Mouse (Mus musculus) embryo, embryonic 9.5 days (tissue): ENCODE results near the gene Rdh14.

Experiments used
- DNase-seq: peaks from one replicate; pipeline ENCODE4 v3.0.0-alpha.2; 2017; ENCODE audit errors: extremely low spot score

Gene Rdh14

DNA sequence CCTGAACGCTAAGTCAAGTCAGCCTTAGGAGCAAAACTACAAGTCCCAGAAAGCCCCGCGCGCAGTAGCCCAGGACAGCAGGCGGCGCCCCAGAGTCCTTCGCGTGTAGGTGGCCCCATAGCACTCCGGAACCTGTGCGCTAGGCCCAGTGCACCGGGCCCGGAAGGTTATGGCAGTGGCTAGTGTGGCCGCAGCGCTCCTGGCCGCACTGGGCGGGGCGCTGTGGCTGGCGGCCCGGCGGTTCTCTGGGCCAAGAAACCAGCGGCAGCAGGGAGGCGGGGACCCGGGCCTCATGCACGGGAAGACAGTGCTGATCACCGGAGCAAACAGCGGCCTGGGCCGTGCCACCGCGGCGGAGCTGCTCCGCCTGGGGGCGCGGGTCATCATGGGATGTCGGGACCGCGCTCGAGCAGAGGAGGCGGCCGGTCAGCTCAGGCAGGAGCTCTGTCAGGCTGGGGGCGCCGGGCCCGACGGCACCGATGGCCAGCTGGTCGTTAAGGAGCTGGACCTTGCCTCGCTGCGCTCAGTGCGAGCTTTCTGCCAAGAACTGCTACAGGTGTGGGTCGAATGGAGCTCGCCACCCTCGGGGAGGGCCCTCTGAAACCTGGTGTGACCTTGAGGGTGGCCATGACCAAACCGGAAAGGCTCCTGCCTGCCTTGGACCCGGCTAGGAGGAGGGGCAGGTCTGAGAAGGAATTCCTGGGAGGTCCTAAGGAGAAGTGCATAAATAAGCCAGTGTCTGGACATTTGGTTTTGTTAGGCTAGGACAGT, at the start of gene Rdh14:
Gene Rdh14 (plus strand): TSS at position 102 of the 771 bp plus-strand sequence.
- peak; percentile 93 for DNase-seq

DNA sequence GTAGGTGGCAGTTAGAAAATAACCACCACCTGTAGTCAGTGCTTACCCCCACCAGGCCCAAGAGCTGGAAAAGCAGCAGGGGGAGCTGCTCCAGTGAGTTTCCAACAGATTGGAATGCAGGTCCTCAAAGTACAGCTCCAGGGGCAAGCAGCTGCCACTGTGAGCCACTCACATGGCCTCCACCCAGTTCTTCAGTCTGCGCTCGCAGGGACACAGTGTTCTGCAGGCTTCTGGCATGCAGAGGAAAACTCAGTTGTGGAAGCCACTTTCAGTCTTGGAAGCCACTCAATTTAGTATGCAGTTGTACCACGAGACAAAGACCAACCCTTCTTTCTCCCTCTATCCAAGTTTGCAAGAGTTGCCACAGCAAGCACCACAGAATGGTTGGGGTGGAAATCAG, 39.9 kb upstream of the Rdh14 start:
- DNase-seq: no peak

DNA sequence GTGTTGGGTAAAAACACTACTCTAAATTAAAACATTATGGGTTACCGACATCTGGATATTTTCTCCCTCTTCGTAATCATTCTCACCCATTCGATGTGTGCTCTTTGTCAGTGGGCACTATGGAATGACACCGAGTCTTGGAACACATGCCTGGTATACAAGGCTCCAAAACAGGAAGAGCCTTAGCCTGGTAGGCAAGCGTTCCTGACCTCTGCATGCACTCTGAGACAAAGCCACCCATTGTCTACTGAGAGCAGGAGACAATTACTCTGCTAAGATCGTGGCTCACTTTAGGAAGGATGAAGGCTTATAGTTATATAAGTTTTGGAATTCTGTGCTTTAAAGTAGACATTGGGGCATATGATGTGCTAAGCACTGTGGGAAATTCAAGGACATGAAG, 32.8 kb upstream of the Rdh14 start:
- DNase-seq: peak; percentile 6

DNA sequence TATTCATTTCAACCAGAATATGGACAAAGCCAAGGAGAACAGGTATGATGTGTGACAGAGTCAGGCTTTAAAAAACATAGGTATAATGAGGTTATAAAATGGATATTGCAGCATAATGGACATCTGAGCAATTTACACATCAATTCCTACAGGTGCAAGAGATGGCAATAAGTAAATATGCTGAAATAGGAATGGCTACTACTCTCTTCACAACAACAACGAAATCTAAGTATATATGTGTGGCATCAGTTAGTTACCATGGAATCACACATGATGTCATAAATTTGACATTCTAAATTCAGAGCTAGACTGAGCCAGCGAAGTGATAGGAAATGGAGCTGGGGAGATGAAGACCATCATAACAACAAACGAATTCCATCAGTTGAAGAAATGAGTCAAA, 20.9 kb upstream of the Rdh14 start, which contains the start of gene Nt5c1b:
Gene Nt5c1b (plus strand): TSS at position 301 of the 400 bp plus-strand sequence.
- DNase-seq: no peak

DNA sequence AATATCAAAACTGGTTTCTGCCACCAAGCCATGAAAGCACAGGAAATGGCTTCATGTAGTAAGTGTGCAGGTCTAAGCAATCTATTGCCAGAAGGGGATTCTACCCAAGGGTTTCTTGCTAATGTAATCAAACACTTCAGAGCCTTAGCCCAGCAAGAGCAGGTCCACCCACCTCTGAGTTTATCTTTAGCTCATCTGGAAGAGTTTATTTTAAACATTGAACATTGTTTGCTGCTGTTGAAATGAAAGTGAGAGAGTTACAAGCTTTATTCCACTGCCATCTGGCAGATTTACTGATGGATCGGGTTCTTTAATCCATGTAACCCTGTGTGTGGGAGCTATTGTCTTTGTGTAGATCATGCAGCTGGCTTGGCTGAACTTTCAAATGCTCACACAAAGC, 10.2 kb downstream of the Rdh14 start:
- no peak for DNase-seq

DNA sequence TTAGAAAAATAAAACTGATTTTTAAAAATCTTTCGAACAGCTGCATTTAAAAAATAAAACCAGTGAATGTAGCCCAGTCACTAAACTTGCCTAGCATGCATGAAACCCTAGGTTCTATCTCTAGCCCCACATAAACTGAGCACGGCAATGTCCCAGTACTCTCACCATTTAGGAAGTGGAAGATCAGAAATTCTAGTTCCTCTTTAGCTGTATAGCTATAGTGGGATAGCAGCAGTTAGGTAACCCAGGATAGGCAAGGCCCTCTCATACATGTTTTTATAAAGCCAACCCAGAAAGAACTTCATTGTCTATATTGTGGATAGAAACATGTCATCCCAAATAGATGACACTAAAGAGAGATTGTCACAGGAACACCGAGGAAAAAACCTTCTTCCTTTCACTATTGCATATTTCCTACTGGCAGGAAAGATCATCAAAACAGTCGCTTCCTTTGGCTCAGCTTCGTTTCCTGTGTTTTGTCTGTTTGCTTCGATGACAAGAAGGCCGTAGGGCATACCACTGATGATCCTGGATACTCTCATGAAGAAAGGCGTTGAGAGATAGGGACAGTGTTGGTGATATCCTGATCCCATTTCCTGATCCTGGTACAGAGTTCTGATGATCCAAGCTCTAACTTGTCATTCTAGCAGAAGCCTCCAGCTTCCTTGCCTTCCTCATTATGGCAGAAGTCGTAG, 12.0 kb downstream of the Rdh14 start:
- DNase-seq: no peak

DNA sequence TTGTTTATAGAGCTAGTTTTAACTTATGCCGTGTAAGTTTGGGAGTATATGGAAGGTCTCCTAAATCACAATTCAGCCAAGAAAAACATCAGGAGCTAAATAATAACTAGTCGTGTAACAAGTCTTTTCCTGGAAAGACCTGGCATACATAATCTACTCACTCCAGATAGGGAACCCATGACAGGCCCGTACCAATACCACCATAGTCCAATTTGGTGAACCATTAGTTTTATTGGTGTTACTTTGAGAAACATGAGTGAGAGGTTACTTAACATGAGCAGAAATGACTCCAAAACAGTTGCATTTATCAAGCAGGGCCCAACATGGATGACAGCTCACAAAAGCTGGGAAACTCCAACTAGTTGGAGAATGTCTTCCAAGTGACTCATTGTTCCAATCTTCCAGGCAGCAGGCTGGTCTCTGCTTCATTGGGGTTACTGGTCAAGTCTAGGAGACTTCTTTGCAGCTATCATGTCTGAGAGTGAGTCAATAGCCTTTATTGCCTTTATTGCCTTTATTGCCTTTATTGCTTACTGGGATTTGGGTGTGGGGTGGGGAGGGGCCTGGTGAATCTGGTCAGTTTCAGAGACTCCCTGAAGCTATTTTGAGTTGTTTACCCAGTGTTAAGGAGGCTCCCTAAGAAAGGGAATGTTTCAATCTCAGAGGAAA, 20.1 kb downstream of the Rdh14 start:
- no peak for DNase-seq

DNA sequence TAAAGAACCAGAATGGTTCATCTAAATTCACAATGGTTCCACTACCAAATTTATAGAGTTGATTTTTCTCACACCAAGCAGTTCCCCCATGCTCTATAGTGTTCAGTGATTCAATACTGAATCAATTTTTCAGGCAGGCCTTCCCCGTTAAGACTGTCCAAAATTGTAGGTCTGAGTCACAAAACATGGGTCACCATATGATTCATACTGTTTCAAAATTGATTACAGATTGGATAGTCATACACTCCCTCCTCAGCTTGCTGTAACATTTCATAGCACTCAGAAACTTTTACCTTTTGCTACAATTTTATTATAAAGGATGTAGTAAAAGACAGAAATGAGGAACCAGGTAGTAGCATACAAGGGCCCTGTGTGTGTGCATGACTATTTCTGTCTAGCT, 20.9 kb downstream of the Rdh14 start:
- no peak for DNase-seq

DNA sequence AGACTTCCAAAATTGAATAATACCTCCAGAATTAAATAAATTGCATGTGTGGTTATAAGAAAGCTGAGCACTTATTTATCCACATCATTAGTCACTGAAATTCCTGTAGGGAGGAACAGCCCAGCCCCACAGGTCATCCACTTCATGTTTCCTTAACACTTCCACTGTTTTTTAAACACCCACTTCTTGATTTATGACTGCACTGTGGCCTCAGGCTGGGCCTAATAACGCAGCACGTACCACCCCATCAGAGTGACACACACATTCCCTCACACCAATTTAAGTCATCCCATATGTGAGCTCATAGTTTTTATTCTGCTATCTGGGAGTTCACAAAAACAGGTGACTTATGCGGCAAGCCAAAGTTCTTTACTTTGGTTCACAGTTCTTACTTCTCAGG, 31.8 kb downstream of the Rdh14 start:
- DNase-seq: no peak

DNA sequence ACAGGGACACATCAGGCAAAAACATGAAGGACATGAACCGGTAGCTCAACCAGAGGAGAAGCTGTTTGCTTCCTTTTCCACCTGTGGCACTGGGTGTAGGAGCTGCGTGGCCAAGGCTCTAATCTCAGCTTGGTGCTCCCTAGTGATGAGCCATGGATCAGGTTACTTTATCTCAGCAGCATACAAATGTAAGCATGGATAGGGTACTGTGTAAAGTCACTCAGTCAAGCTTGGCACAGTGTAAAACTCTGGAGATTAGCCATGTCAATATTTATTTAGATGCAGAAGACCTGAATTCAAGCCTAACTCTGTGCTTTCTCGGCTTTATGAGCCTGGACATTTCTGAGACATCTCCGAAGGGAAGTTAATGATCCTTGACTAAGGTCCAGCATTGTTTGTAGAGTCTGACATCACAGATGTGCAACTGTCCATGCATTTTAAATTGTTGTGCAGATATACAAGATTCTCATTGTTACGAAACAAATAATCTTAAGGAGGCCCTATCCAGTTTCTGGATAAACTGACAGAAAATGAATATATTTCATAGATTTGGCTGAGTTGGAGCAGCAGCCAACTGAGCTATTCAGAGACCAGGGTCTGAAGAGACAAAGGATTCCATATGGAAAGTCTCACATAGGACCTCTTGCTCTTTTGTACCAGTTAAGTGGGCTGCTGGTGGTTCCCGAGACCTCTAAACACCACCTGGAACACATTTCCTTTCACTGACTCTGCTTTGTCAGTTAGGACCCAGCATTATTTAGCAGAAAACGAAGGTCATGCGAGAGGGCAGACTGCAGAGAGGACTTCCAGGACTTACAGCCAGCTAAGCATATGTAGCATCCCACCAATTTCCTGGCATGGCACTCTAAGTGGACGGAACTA, 35.7 kb downstream of the Rdh14 start:
- DNase-seq: peak; percentile 43

DNA sequence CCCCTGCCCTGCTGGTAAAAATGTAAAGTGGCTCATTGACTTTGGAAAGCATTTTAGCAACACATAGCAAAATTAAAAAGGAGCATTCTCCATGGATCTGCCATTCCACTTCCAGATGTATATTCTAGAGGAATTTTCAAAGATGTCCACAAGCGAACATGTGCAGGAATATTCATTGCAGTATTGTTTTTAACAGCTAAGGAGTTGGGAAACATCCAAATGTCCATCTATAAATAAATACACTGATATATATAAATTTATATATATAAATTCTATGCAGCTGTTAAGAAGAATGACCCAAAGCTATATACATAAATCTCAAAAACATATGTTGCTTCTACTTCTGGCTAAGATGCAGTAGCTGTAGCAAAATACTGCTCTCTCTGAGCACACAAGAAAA, 40.4 kb downstream of the Rdh14 start:
- no peak for DNase-seq

DNA sequence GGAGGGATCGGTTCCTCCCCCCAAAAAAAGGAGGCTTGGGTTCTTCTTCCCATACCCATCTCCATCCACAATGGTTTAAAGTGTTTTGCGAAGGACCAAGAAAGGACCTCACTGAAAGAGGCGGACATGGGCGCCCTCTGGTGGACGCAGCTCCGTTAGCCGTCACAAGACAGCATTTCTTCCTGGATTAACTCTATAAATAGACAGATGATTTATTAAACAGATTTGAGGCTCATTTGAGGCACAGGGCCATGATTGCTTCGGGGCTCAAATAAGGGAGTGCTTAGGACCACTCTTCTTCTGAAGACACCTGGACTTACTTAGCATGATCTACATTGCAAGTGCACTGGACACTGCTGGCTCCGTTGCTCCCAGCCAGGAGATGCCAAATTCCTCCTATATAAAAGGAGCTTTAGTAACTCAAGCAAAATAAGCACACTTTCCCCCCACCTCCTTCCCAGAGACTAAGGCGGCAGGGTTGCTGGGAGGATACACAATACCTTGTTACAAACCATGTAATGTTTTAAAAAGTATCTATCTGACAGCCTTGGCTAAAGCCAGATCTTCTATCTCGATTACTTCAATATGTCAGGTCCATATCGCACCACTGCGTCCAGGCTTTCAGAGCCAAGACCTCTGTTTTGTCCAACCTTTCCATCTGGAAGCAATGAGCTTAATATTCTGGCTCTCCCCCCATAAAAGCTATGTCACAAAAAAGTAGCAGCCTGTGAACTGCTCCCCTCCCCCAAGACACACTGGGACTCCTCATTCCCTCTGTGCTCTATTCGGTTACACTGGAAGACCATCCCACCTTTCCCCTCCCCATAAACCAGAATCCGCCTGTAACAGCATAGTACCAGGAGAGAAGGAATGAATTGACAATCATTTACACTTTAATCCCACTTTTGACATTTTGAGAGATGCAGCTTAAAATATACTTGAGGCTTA, 47.8 kb downstream of the Rdh14 start:
- DNase-seq: peak; percentile 76

DNA sequence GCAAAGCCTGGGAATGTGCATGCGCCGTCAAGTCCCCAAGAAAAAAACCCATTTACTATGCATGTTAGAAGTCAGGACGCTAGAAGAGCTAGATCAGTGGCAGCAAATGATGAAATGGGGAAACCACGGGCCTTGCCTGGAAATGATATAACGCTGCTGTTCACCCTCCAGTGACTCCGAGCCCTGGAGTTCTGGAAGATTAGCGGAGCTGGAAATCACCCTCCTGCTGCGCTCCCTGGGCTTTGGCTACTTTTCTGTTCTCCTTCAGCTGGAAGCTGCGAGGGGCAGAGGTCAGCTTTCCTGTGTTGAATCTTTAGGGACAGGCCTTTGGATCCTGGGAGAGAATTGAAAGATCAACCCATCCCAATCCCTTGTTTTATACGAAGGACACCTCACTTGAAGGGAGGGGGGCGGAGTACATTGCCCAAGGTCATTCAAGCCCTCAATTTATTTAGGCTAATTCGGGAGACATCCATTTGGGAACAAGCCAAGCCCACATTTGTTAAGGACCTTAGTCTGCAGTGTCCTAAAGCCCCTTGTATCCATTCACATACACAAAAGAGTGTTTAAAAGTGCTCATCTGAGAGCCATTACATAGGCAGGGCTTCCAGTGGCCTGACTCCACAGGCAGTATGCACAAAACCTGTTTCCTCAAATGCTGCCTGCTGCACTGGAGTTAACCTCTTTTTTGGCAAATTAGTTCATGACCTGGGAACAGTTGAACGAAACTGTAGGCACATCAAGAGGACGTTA, 49.1 kb downstream of the Rdh14 start:
- DNase-seq: peak; percentile 25
